Mouse (Mus musculus) C3H10T1/2 (cell line): ENCODE measurements around the gene Pfn4. TPM values are rescaled to one million over a fixed set of nuclear protein-coding genes. Genes with fewer than 3 reads are reported as not detected.

ENCODE experiments used
- polyA plus RNA-seq, 2 experiments: library from polyadenylated mRNA; unstranded; fragments of >200 nt; fragmentation: generic; extraction: Trizol; gene quantifications; one replicate each; pipeline ENCODE4 v1.2.1; 2012; ENCODE audit warnings: missing spikeins in 2 of 2

The Pfn4 gene
- under 1 TPM in 1 of 2 experiments, not detected in 1; 0.24 TPM for polyA plus RNA-seq

GRCm38 (mm10) chr12:4768492-4769332, at the start of gene Pfn4, which contains the start of gene Fam228b:
Gene Pfn4 (plus strand): TSS chr12:4769022.
Gene Fam228b (minus strand): TSS chr12:4769267.

GRCm38 (mm10) chr12:4738031-4738576, 30.7 kb upstream of the Pfn4 start, which contains the start of gene Fam228a:
Gene Fam228a (minus strand): TSS chr12:4738430.

GRCm38 (mm10) chr12:4817361-4818101, 48.7 kb downstream of the Pfn4 start, which contains the start of gene Sf3b6:
Gene Sf3b6 (plus strand): TSS chr12:4817544.

Other genes with a start within 250 kb of the Pfn4 start
- 1 to 10 TPM in 1 of 2 experiments, under 1 TPM in 1; 0.57 to 5.4 TPM for gene Itsn2, start 176.4 kb upstream of the Pfn4 start, polyA plus RNA-seq
- not detected for gene Gm3625, start 176.1 kb upstream of the Pfn4 start, polyA plus RNA-seq
- not detected for gene Fam228a, start 30.6 kb upstream of the Pfn4 start, polyA plus RNA-seq
- under 1 TPM; 0.07 to 0.08 TPM for gene Fam228b, start 245 bp downstream of the Pfn4 start, polyA plus RNA-seq
- 10 to 100 TPM; 22.3 to 87.4 TPM for gene Sf3b6, start 48.5 kb downstream of the Pfn4 start, polyA plus RNA-seq
- 1 to 10 TPM; 1.8 to 9.8 TPM for gene Fkbp1b, start 72.6 kb downstream of the Pfn4 start, polyA plus RNA-seq
- gene Wdcp, start 74.3 kb downstream of the Pfn4 start, polyA plus RNA-seq, result 1 to 10 TPM; 2.8 to 4.4 TPM
- gene Mfsd2b, start 105.3 kb downstream of the Pfn4 start, polyA plus RNA-seq, result under 1 TPM; 0.02 to 0.14 TPM
- gene Ubxn2a, start 138.7 kb downstream of the Pfn4 start, polyA plus RNA-seq, result 1 to 10 TPM in 1 of 2 experiments, under 1 TPM in 1; 0.47 to 1.4 TPM
- 1 to 10 TPM in 1 of 2 experiments, under 1 TPM in 1; 0.14 to 1.1 TPM for gene Atad2b, start 148.3 kb downstream of the Pfn4 start, polyA plus RNA-seq